Mouse (Mus musculus): ENCODE results near the gene Fuom.

- TF ChIP-seq CTCF (IDR thresholded peaks at IDR 0.05; ENCODE audit: low read depth) = no peak
- no peak for TF ChIP-seq EP300 (IDR thresholded peaks at IDR 0.05; ENCODE audit: low read depth)
These were observed 35.7 kb upstream of the Fuom start for GRCm38 (mm10) chr7:140138021-140138310.
